Mouse (Mus musculus): ENCODE results near the gene Ndufv3. TPM values are rescaled to one million over a fixed set of nuclear protein-coding genes. Genes with fewer than 3 reads are reported as not detected.

Ndufv3 gene
- polyA plus RNA-seq (2015; fragmentation: Nextera tagmentation; extraction: Ambion mirVana) = 364 and 385 TPM in 2 replicates

DNA sequence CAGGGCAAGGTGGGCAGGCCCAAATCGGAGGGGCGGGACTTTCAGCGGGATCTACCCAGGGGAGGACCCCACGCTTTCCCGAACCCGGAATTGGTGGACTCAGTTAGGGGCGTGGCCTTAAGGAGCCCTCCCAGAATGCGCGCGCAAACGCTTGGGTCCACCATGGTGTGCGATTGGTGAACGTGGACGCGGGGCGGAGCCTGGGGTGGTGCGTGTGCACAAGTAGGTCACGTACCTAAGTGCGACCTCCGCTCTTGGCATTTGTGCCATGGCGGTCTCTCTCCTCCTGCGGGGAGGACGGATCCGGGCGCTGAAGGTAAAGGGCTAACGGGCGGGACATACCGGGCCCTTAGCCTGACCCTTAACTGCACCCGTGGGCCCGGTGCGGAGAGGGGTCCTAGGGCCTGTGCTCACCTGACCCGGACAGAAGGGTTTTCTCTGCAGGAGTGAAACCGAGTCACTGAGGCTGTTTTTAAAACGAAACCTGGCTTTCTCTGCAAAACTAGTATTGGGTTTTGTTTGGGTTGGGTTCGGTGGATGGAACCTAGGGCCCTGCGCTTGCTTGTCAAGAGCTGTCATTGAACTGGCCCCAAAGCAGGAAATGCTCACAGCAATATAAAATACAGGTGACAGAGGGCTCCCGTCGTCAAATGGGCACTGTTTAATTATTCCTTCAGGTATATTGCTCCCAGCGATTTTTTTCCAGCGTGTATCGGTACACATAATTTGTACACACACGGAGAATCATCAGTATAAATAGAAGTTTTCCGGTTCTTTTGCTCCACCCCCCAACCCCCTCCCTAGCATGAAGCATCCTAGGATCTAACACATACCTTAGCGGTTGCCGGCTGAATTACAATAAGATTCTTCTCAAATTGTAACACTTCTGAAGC lies at the start of gene Ndufv3, which contains the start of gene Wdr4:
TSS of gene Ndufv3 (plus strand) at position 170 of the 893 bp plus-strand sequence.
TSS of gene Wdr4 (minus strand) at position 35 of the 893 bp plus-strand sequence.
- Histone ChIP-seq H3K36me3 (peaks cover 18% of the 10 kb centered on the region), H3K4me3 (replicated peaks) (peak within 1 kb of the TSS; percentile 79), H3K9me3 (no peaks in the 10 kb centered on the region), H3K9ac (replicated peaks) (peak within 1 kb of the TSS; percentile 81), H3K4me2 (replicated peaks) (peak within 1 kb of the TSS; percentile 74), H3K27me3 (no peaks in the 10 kb centered on the region), H3K27ac (peak within 1 kb of the TSS; percentile 78), H3K4me1 (replicated peaks) (peaks cover 33% of the 10 kb centered on the region)
- peak; percentile 95 for ATAC-seq
- WGBS = under 1% methylated on average over 45 of the region's 45 CpGs

DNA sequence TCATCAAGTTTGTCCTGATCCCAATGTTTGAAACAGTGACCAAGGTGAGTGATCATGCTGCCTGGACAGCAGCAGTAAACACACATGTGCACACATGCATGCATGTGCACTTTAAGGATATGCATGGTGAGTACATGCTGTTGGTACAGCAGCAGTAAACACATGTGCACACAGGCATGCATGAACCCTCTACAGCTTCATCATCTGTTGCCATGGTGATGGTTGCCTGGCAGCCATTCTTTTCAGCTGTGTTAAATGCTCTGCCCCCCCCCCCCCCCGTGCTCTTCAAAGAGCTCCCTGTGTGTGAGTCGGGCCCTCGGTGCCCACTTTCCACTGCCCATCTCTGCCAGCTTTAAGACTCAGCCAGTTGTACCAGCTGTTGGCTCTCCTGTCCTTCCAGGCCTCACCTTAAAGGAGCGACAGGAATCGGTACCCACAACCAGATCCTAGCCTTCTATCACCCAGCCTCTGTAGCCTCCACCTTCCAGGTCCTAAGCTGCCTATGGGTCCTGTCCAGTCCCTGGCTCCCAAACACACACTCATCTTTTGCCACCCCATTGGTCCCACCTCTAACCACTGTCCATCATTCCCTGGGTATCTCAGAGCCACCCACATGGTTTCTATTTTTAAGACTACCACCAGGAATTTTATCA lies 49.0 kb upstream of the Ndufv3 start:
- H3K4me1 ChIP-seq (replicated peaks) = peaks cover 10% of the 10 kb centered on the region
- ATAC-seq = 0 out of 2 replicates have a peak, but pooled peaks have one; percentile 37
- H3K9me3 ChIP-seq = no peaks in the 10 kb centered on the region
- peaks cover 90% of the 10 kb centered on the region for H3K36me3 ChIP-seq
- H3K4me2 ChIP-seq (replicated peaks) = no peak overlapping the region
- H3K27ac ChIP-seq = no peak overlapping the region
- H3K9ac ChIP-seq (replicated peaks) = no peak overlapping the region
- 51% methylated on average over 5 of the region's 5 CpGs for WGBS
- no peaks in the 10 kb centered on the region for H3K27me3 ChIP-seq
- no peak overlapping the region for H3K4me3 ChIP-seq (replicated peaks)

DNA sequence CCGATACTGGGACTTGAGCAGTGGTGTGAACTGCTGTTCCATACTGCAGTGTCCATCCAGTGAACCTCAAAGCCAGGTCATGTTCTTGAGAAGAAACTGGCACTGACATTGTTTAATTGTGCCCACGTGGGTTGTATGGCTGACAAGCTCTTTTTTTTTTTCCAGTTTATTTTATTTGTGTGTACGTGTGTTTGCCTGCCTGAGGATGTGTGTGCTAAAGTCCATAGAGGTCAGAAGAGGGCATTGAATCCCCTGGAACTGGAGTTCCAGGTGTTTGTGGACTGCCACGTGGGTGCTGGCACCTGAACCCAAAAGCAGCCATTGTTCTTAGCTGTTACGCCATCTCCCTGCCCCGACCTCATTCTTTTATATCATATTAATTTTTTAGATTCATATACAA lies 45.5 kb upstream of the Ndufv3 start:
- Histone ChIP-seq H3K27me3 (no peaks in the 10 kb centered on the region), H3K27ac (no peak overlapping the region), H3K4me2 (replicated peaks) (no peak overlapping the region), H3K4me3 (replicated peaks) (no peak overlapping the region), H3K9ac (replicated peaks) (no peak overlapping the region), H3K36me3 (peaks cover 71% of the 10 kb centered on the region), H3K9me3 (no peaks in the 10 kb centered on the region), H3K4me1 (replicated peaks) (peaks cover 10% of the 10 kb centered on the region)
- ATAC-seq = no peak
- WGBS = 81% methylated on average over 6 of the region's 6 CpGs

DNA sequence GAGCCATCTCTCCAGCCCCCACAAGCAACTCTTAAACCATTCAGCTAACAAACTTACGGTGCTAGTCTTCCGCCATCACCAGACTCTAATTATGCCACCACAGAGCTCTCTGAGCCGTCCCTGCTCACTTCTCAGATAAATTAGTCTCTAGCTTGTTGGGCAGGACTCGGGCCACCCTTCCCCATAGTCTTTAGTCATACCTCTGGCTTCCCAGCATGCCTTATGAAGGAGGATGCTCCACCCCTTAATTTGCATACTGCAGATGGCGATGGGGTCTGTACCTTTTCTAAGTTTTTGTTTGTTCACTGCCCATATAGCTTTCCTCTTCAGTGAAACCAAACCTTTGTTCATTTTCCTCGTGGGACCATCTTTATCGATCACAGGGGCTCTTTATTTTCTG lies 41.3 kb upstream of the Ndufv3 start:
- Histone ChIP-seq H3K27ac (no peak overlapping the region), H3K4me1 (replicated peaks) (no peaks in the 10 kb centered on the region), H3K9ac (replicated peaks) (no peak overlapping the region), H3K9me3 (no peaks in the 10 kb centered on the region), H3K4me3 (replicated peaks) (no peak overlapping the region), H3K4me2 (replicated peaks) (no peak overlapping the region), H3K27me3 (no peaks in the 10 kb centered on the region), H3K36me3 (peaks cover 33% of the 10 kb centered on the region)
- WGBS = 84% methylated on average over 7 of the region's 7 CpGs
- ATAC-seq = no peak

DNA sequence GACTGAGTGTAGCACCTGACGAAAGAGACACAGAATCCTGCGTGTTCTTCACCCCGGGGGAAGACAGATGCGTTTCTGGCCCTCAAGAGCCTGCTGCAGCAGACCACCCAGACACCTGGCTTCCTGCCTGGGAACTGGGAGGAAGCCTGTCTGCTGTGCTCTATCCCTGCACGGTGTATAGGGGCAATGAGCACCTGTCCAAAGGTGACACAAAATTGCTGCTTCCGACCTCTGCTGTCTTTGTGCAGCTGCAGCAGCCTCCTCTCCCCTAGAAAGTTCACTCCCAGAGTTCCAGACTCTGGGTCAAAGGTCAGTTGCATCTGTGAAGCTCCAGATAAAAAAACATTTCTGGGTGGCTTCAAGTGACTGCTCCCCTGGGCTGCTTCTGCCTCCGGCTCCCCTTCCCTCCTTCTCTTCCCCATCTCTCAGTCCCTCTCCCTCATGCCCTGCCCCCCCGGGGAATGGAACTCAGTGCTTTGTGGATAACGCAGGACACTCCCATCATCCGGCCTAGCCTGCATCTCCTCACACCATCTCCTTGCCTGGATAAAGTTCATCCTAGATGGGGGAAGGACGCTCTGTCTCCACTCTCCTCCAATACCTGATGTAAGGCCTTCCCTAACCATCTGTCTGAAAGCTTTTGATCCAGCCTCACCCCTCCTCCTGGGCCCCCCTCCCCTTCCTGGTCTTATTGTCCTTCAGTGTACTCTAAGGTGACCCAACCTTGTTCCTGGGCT lies 40.6 kb upstream of the Ndufv3 start:
- ATAC-seq = no peak
- Histone ChIP-seq H3K36me3 (peaks cover 29% of the 10 kb centered on the region), H3K27ac (no peak overlapping the region), H3K27me3 (no peaks in the 10 kb centered on the region), H3K9ac (replicated peaks) (no peak overlapping the region), H3K4me2 (replicated peaks) (no peak overlapping the region), H3K4me1 (replicated peaks) (no peaks in the 10 kb centered on the region), H3K9me3 (no peaks in the 10 kb centered on the region), H3K4me3 (replicated peaks) (no peak overlapping the region)
- 69% methylated on average over 11 of the region's 11 CpGs for WGBS

- no peak overlapping the region for H3K9ac ChIP-seq (replicated peaks)
- no peak for ATAC-seq
- H3K9me3 ChIP-seq = no peaks in the 10 kb centered on the region
- H3K4me2 ChIP-seq (replicated peaks) = no peak overlapping the region
- no peak overlapping the region for H3K4me3 ChIP-seq (replicated peaks)
- H3K4me1 ChIP-seq (replicated peaks) = peaks cover 15% of the 10 kb centered on the region
- no peaks in the 10 kb centered on the region for H3K27me3 ChIP-seq
- peak overlapping the region; percentile 61 for H3K27ac ChIP-seq
- 64% methylated on average over 10 of the region's 10 CpGs for WGBS
- no peaks in the 10 kb centered on the region for H3K36me3 ChIP-seq
Measured at GRCm38 (mm10) chr17:31486616-31487198, 33.2 kb upstream of the Ndufv3 start.

GRCm38 (mm10) chr17:31487433-31488060 lies 32.4 kb upstream of the Ndufv3 start:
- Histone ChIP-seq H3K27ac (peak overlapping the region; percentile 61; the same call in 1 of the 2 replicates), H3K4me2 (replicated peaks) (no peak overlapping the region), H3K4me1 (replicated peaks) (peaks cover 15% of the 10 kb centered on the region), H3K4me3 (replicated peaks) (no peak overlapping the region), H3K36me3 (no peaks in the 10 kb centered on the region), H3K9me3 (no peaks in the 10 kb centered on the region), H3K9ac (replicated peaks) (no peak overlapping the region), H3K27me3 (no peaks in the 10 kb centered on the region)
- ATAC-seq = no peak
- 17% methylated on average over 6 of the region's 6 CpGs for WGBS

DNA sequence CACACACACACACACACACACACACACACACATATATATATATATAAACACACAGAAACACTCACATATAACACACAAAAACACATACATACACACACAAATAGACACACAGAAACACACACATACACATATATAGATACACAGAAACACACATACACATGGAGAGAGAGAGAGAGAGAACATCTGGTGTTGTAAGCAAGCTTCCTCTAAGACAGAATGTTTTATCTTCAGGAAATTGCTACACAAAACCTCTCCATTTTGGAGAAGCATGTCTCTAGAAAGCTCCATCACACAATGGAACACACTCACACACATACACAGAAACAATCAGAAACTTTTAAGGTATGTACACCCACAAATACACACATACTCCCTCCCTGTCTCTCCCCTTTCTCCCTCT lies 28.6 kb upstream of the Ndufv3 start:
- Histone ChIP-seq H3K9me3 (no peaks in the 10 kb centered on the region), H3K36me3 (peaks cover 18% of the 10 kb centered on the region), H3K4me1 (replicated peaks) (peaks cover 15% of the 10 kb centered on the region), H3K27me3 (no peaks in the 10 kb centered on the region), H3K4me3 (replicated peaks) (no peak overlapping the region), H3K9ac (replicated peaks) (no peak overlapping the region), H3K27ac (no peak overlapping the region), H3K4me2 (replicated peaks) (no peak overlapping the region)
- ATAC-seq = no peak

DNA sequence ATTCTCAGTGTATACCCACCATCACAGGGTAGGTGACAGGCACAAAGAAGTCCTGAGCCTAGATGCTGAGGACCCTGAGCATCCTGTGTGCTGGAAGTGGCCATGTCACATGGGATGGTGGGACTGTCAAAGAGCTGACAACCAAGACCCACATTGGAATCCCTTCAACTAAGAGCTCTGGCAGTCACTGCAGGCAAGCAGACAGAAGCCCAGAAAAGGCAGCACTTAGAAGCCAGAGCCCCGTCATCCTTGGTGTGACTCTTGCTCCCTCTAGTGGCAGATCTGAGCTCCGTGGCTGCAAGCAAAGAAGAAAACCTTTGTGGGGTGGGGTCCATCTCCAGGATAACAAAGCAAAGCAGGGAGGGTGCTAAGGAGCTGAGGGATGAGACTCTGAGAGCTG lies 27.5 kb upstream of the Ndufv3 start:
- peak; percentile 85 for ATAC-seq
- H3K27me3 ChIP-seq = no peaks in the 10 kb centered on the region
- no peak overlapping the region for H3K27ac ChIP-seq
- H3K4me1 ChIP-seq (replicated peaks) = peaks cover 5% of the 10 kb centered on the region
- H3K4me2 ChIP-seq (replicated peaks) = no peak overlapping the region
- peaks cover 28% of the 10 kb centered on the region for H3K36me3 ChIP-seq
- H3K4me3 ChIP-seq (replicated peaks) = no peak overlapping the region
- H3K9me3 ChIP-seq = no peaks in the 10 kb centered on the region
- no peak overlapping the region for H3K9ac ChIP-seq (replicated peaks)
- 2% methylated on average over 2 of the region's 2 CpGs for WGBS

GRCm38 (mm10) chr17:31494989-31495388 lies 24.9 kb upstream of the Ndufv3 start:
- Histone ChIP-seq H3K27ac (no peak overlapping the region), H3K27me3 (no peaks in the 10 kb centered on the region), H3K4me1 (replicated peaks) (no peaks in the 10 kb centered on the region), H3K36me3 (peaks cover 53% of the 10 kb centered on the region), H3K4me2 (replicated peaks) (no peak overlapping the region), H3K9me3 (no peaks in the 10 kb centered on the region), H3K9ac (replicated peaks) (no peak overlapping the region), H3K4me3 (replicated peaks) (no peak overlapping the region)
- ATAC-seq = no peak
- WGBS = 92% methylated on average over 1 of the region's 1 CpGs

DNA sequence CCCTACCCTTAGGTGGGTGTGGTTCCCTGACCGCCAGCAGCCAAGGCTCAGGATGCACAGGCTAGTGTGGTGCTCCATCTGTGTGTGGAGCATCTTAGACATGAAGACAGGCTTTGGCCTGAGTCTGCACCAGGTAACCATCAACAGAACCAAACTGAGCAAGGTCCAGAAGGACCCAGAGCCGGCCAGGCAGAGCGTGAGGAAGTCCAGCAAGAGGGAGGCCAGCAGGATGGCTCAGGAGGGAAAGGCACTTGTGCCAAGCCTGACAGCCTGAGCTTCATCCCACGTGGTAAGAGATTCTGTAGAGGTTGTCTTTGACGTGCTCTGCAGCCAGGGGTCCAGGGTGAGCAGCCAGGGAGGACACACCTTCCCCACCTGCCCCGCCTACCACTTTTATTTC lies 22.2 kb upstream of the Ndufv3 start:
- no peak overlapping the region for H3K4me2 ChIP-seq (replicated peaks)
- no peak overlapping the region for H3K4me3 ChIP-seq (replicated peaks)
- H3K4me1 ChIP-seq (replicated peaks) = no peaks in the 10 kb centered on the region
- ATAC-seq = no peak
- H3K27me3 ChIP-seq = no peaks in the 10 kb centered on the region
- WGBS = 87% methylated on average over 6 of the region's 6 CpGs
- no peak overlapping the region for H3K27ac ChIP-seq
- H3K9ac ChIP-seq (replicated peaks) = no peak overlapping the region
- H3K36me3 ChIP-seq = peaks cover 79% of the 10 kb centered on the region
- H3K9me3 ChIP-seq = no peaks in the 10 kb centered on the region

Data from midbrain, embryonic 13.5 days (tissue).